Mouse (Mus musculus): ENCODE results near the gene Nup188.

The Nup188 gene

GRCm38 (mm10) chr2:30283193-30283592, 3.0 kb upstream of the Nup188 start:
- DNase-seq (ENCODE audit: low read depth, low spot score), result no peak

GRCm38 (mm10) chr2:30285004-30285403, 1.2 kb upstream of the Nup188 start:
- no peak for DNase-seq (ENCODE audit: low read depth, low spot score)

- DNase-seq (ENCODE audit: low read depth, low spot score), result no peak
Measured at GRCm38 (mm10) chr2:30285416-30286181, 598 bp upstream of the Nup188 start.

- DNase-seq (ENCODE audit: low read depth, low spot score), result peak; percentile 52
Measured at GRCm38 (mm10) chr2:30287027-30287373, 803 bp downstream of the Nup188 start.

GRCm38 (mm10) chr2:30299525-30299924, 13.3 kb downstream of the Nup188 start:
- DNase-seq (ENCODE audit: low read depth, low spot score), result no peak

- DNase-seq (ENCODE audit: low read depth, low spot score), result no peak
Measured at GRCm38 (mm10) chr2:30299966-30300365, 13.8 kb downstream of the Nup188 start.

GRCm38 (mm10) chr2:30306087-30306486, 19.9 kb downstream of the Nup188 start:
- no peak for DNase-seq (ENCODE audit: low read depth, low spot score)

GRCm38 (mm10) chr2:30309351-30309750, 23.2 kb downstream of the Nup188 start:
- DNase-seq (ENCODE audit: low read depth, low spot score), result no peak

GRCm38 (mm10) chr2:30311481-30311880, 25.3 kb downstream of the Nup188 start:
- DNase-seq (ENCODE audit: low read depth, low spot score), result no peak

GRCm38 (mm10) chr2:30316136-30316535, 29.9 kb downstream of the Nup188 start:
- no peak for DNase-seq (ENCODE audit: low read depth, low spot score)

- DNase-seq (ENCODE audit: low read depth, low spot score), result no peak
Measured at GRCm38 (mm10) chr2:30316955-30317354, 30.8 kb downstream of the Nup188 start.

- DNase-seq (ENCODE audit: low read depth, low spot score), result no peak
Measured at GRCm38 (mm10) chr2:30319260-30319659, 33.1 kb downstream of the Nup188 start.

- DNase-seq (ENCODE audit: low read depth, low spot score), result no peak
Measured at GRCm38 (mm10) chr2:30323111-30323510, 36.9 kb downstream of the Nup188 start.

GRCm38 (mm10) chr2:30325296-30325695, 39.1 kb downstream of the Nup188 start:
- DNase-seq (ENCODE audit: low read depth, low spot score), result no peak

GRCm38 (mm10) chr2:30327276-30327675, 41.1 kb downstream of the Nup188 start:
- no peak for DNase-seq (ENCODE audit: low read depth, low spot score)

GRCm38 (mm10) chr2:30328791-30329190, 42.6 kb downstream of the Nup188 start:
- DNase-seq (ENCODE audit: low read depth, low spot score), result no peak

- no peak for DNase-seq (ENCODE audit: low read depth, low spot score)
Measured at GRCm38 (mm10) chr2:30335324-30335723, 49.1 kb downstream of the Nup188 start.

GRCm38 (mm10) chr2:30336174-30336915, 50.1 kb downstream of the Nup188 start:
- DNase-seq (ENCODE audit: low read depth, low spot score), result no peak

- peak; percentile 6 for DNase-seq (ENCODE audit: low read depth, low spot score)
Measured at GRCm38 (mm10) chr2:30337179-30337578, 51.0 kb downstream of the Nup188 start.

GRCm38 (mm10) chr2:30342061-30342460, 55.9 kb downstream of the Nup188 start:
- no peak for DNase-seq (ENCODE audit: low read depth, low spot score)

GRCm38 (mm10) chr2:30342544-30342943, 56.3 kb downstream of the Nup188 start:
- no peak for DNase-seq (ENCODE audit: low read depth, low spot score)

GRCm38 (mm10) chr2:30343601-30344137, 57.5 kb downstream of the Nup188 start:
- DNase-seq (ENCODE audit: low read depth, low spot score), result no peak

Measured in CD4-positive helper T cell, adult 2 months (primary cell).